7 mouse cellular contexts compared by ENCODE assay signal in genomic region chr11:62551226-62552119, GRCm38 (mm10). TPM values are rescaled to one million over a fixed set of nuclear protein-coding genes. Genes with fewer than 3 reads are reported as not detected.
A peak's percentile ranks its signal among the peaks of the same experiment; 100 is the strongest.
DNase-seq lines count a peak whose midpoint lies in the region; ATAC-seq lines count a peak whose summit lies in the region.

No protein-coding gene starts in this region.

- H3K27ac ChIP-seq in intestine, embryonic 15.5 days: peak overlapping the region; percentile 97
- peak overlapping the region; percentile 90 for H3K27ac ChIP-seq in limb, embryonic 12.5 days
- H3K27ac ChIP-seq in midbrain, embryonic 14.5 days (replicated peaks; ENCODE audit: low read depth, low read length): peak overlapping the region; percentile 98

- H3K9me3 ChIP-seq in intestine, embryonic 15.5 days: no peaks in the 10 kb centered on the region
- no peaks in the 10 kb centered on the region for H3K9me3 ChIP-seq in limb, embryonic 12.5 days
- H3K9me3 ChIP-seq in midbrain, embryonic 14.5 days (ENCODE audit: control insufficient read depth, low read length): no peaks in the 10 kb centered on the region

- H3K4me1 ChIP-seq in intestine, embryonic 15.5 days (replicated peaks): peaks cover 13% of the 10 kb centered on the region; the same call in 1 of the 2 replicates
- peaks cover 24% of the 10 kb centered on the region for H3K4me1 ChIP-seq in limb, embryonic 12.5 days (replicated peaks)
- H3K4me1 ChIP-seq in midbrain, embryonic 14.5 days (ENCODE audit: control insufficient read depth, insufficient read depth, low read length): peaks cover 40% of the 10 kb centered on the region

- peak; percentile 93 for DNase-seq in adrenal gland, adult 18-20 months (ENCODE audit: low spot score in 2 of 2)
- DNase-seq in embryo, embryonic 10.5 days (ENCODE audit: low spot score): peak; percentile 93
- DNase-seq in gastrocnemius, postnatal 25 days: peak; percentile 84
- DNase-seq in midbrain, embryonic 14.5 days: peak; percentile 96
- peak; percentile 89 for DNase-seq in spleen, adult 12 weeks (ENCODE audit: low spot score)

- peak overlapping the region; percentile 50 for H3K4me2 ChIP-seq in intestine, embryonic 15.5 days (replicated peaks)
- H3K4me2 ChIP-seq in limb, embryonic 12.5 days: peak overlapping the region; percentile 79
- peak overlapping the region; percentile 85 for H3K4me2 ChIP-seq in midbrain, embryonic 14.5 days (ENCODE audit: low read length)

- under 1% methylated on average over 58 of the region's 58 CpGs for WGBS in intestine, embryonic 15.5 days
- under 1% methylated on average over 58 of the region's 58 CpGs for WGBS in limb, embryonic 12.5 days
- WGBS in midbrain, embryonic 14.5 days: under 1% methylated on average over 58 of the region's 58 CpGs

- H3K4me3 ChIP-seq in intestine, embryonic 15.5 days (replicated peaks): peak overlapping the region; percentile 66
- peak overlapping the region; percentile 63 for H3K4me3 ChIP-seq in limb, embryonic 12.5 days (replicated peaks)
- peak overlapping the region; percentile 55 for H3K4me3 ChIP-seq in midbrain, embryonic 14.5 days (replicated peaks; ENCODE audit: low read depth, low read length)

- peak overlapping the region; percentile 66 for H3K9ac ChIP-seq in intestine, embryonic 15.5 days
- H3K9ac ChIP-seq in limb, embryonic 12.5 days (replicated peaks): peak overlapping the region; percentile 94
- peak overlapping the region; percentile 52 for H3K9ac ChIP-seq in midbrain, embryonic 14.5 days (replicated peaks; ENCODE audit: low read length)

- peak; percentile 89 for ATAC-seq in intestine, embryonic 15.5 days
- ATAC-seq in limb, embryonic 12.5 days (ENCODE audit: insufficient number of reproducible peaks, insufficient read depth, low FRiP score, low TSS enrichment, low read depth): peak; percentile 86
- peak; percentile 89 for ATAC-seq in midbrain, embryonic 14.5 days (ENCODE audit: low FRiP score, low TSS enrichment)

- no peaks in the 10 kb centered on the region; the same call in 1 of the 2 replicates for H3K36me3 ChIP-seq in intestine, embryonic 15.5 days
- peaks cover 34% of the 10 kb centered on the region for H3K36me3 ChIP-seq in limb, embryonic 12.5 days
- H3K36me3 ChIP-seq in midbrain, embryonic 14.5 days (ENCODE audit: control insufficient read depth, insufficient read depth, low read length): peaks cover 22% of the 10 kb centered on the region

- H3K27me3 ChIP-seq in intestine, embryonic 15.5 days (replicated peaks): no peaks in the 10 kb centered on the region
- H3K27me3 ChIP-seq in limb, embryonic 12.5 days: no peaks in the 10 kb centered on the region
- no peaks in the 10 kb centered on the region for H3K27me3 ChIP-seq in midbrain, embryonic 14.5 days (ENCODE audit: control insufficient read depth, insufficient read depth, low read length)

RNA-seq across cellular contexts. Expression of gene Ubb, which starts 0.5 kb away (rescaled TPM):
- total RNA-seq in adrenal gland, adult 18-20 months (2021): 1,000 to 10,000 TPM; 1,040 to 1,434 TPM
- total RNA-seq in gastrocnemius, postnatal 25 days (2021): 100 to 1,000 TPM; 692 to 747 TPM
- polyA plus RNA-seq in intestine, embryonic 15.5 days (2015; fragmentation: Nextera tagmentation; extraction: Ambion mirVana): 2,561 and 2,687 TPM in 2 replicates
- 3,589 and 3,648 TPM in 2 replicates for polyA plus RNA-seq in limb, embryonic 12.5 days (2016; fragmentation: Nextera tagmentation; extraction: Ambion mirVana)
- 4,878 and 5,143 TPM in 2 replicates for polyA plus RNA-seq in midbrain, embryonic 14.5 days (2014; fragmentation: Nextera tagmentation; extraction: Ambion mirVana)

RNA-seq across cellular contexts. Expression of gene Cenpv, which starts 12.4 kb away (rescaled TPM):
- 10 to 100 TPM; 32.0 to 33.1 TPM for total RNA-seq in adrenal gland, adult 18-20 months (2021)
- total RNA-seq in gastrocnemius, postnatal 25 days (2021): 10 to 100 TPM; 18.9 to 24.0 TPM
- polyA plus RNA-seq in intestine, embryonic 15.5 days (2015; fragmentation: Nextera tagmentation; extraction: Ambion mirVana): 35.6 and 44.9 TPM in 2 replicates
- 44.5 and 47.9 TPM in 2 replicates for polyA plus RNA-seq in limb, embryonic 12.5 days (2016; fragmentation: Nextera tagmentation; extraction: Ambion mirVana)
- polyA plus RNA-seq in midbrain, embryonic 14.5 days (2014; fragmentation: Nextera tagmentation; extraction: Ambion mirVana): 72.2 and 89.3 TPM in 2 replicates

RNA-seq across cellular contexts. Expression of gene Trpv2, which starts 22.8 kb away (rescaled TPM):
- total RNA-seq in adrenal gland, adult 18-20 months (2021): 1 to 10 TPM; 3.4 to 7.2 TPM
- 1 to 10 TPM in 1 of 2 experiments, under 1 TPM in 1; 0.97 to 1.5 TPM for total RNA-seq in gastrocnemius, postnatal 25 days (2021)
- polyA plus RNA-seq in intestine, embryonic 15.5 days (2015; fragmentation: Nextera tagmentation; extraction: Ambion mirVana): 10.0 and 10.7 TPM in 2 replicates
- polyA plus RNA-seq in limb, embryonic 12.5 days (2016; fragmentation: Nextera tagmentation; extraction: Ambion mirVana): 0.88 and 1.2 TPM in 2 replicates
- polyA plus RNA-seq in midbrain, embryonic 14.5 days (2014; fragmentation: Nextera tagmentation; extraction: Ambion mirVana): 26.4 and 28.0 TPM in 2 replicates

Comparison
In these comparisons a context has a peak if more than half of its experiments do, and no peak if none do; other contexts are left out.
1. Peak in every context shown above with its lines: DNase-seq, ATAC-seq, H3K4me3 ChIP-seq and H3K27ac ChIP-seq.